Mouse (Mus musculus) stomach, postnatal 0 days (tissue): ENCODE measurements around the gene Mlec. TPM values are rescaled to one million over a fixed set of nuclear protein-coding genes. Genes with fewer than 3 reads are reported as not detected.
"Not testable (repeated sequence)": the region's sequence is repeated elsewhere in the genome, so short reads cannot be mapped to it uniquely, and the experiment has no call there.

Source experiments
- ATAC-seq: fragments of 200-750 bp; cut with Nextera tagmentation; 2 replicates; pipeline ENCODE4 v1.8.0; 2017; ENCODE audit not compliant: low FRiP score, low TSS enrichment
- DNase-seq: peaks from one replicate; pipeline ENCODE4 v3.0.0-alpha.2; 2016; ENCODE audit warnings: low spot score
- H3K27ac ChIP-seq: fragments of 300-500 bp; sonication (generic); replicated peaks from 2 replicates; pipeline ENCODE4 v1.5.1; 2014; ENCODE audit warnings: mild to moderate bottlenecking, control low read depth
- H3K27me3 ChIP-seq: fragments of 300-500 bp; sonication (generic); 2 replicates; pipeline ENCODE4 v1.6.1; 2014; ENCODE audit warnings: low read length; ENCODE audit not compliant: control insufficient read depth, insufficient read depth
- H3K36me3 ChIP-seq: fragments of 300-500 bp; sonication (generic); 2 replicates; pipeline ENCODE4 v1.6.1; 2014; ENCODE audit warnings: low read length, mixed read lengths; ENCODE audit not compliant: control insufficient read depth, insufficient read depth
- H3K4me1 ChIP-seq: fragments of 300-500 bp; sonication (generic); replicated peaks from 2 replicates; pipeline ENCODE4 v1.6.1; 2014; ENCODE audit warnings: antibody characterized with exemption; ENCODE audit not compliant: control insufficient read depth, insufficient read depth
- H3K4me2 ChIP-seq: fragments of 300-500 bp; sonication (generic); replicated peaks from 2 replicates; pipeline ENCODE4 v1.6.1; 2014; ENCODE audit warnings: low read depth, mild to moderate bottlenecking, control low read depth, moderate library complexity
- H3K4me3 ChIP-seq: fragments of 300-500 bp; sonication (generic); 2 replicates; pipeline ENCODE4 v1.5.1; 2014; ENCODE audit warnings: low read depth, low read length, control low read depth
- H3K9ac ChIP-seq: fragments of 300-500 bp; sonication (generic); 2 replicates; pipeline ENCODE4 v1.6.1; 2014; ENCODE audit warnings: mild to moderate bottlenecking, low read length, control low read depth, mixed read lengths
- H3K9me3 ChIP-seq: fragments of 300-500 bp; sonication (generic); 2 replicates; pipeline ENCODE4 v1.6.1; 2016; ENCODE audit warnings: low read length; ENCODE audit not compliant: control insufficient read depth
- CTCF ChIP-seq: IDR thresholded peaks from 2 replicates; pipeline ENCODE4 v1.5.1; 2016; ENCODE audit warnings: antibody characterized with exemption, low read depth, mild to moderate bottlenecking, moderate library complexity
- EP300 ChIP-seq: optimal IDR thresholded peaks from 2 replicates; pipeline ENCODE3; 2016; ENCODE audit warnings: antibody characterized with exemption
- WGBS: fragments of 180-500 bp; shearing (Covaris S2); extraction: QIAGEN DNeasy Blood & Tissue Kit; methylation state at CpG from one replicate; pipeline ENCODE4 v1.1.7; 2014; 5-methylcytosine and 5-hydroxymethylcytosine counted together
- polyA plus RNA-seq: library from polyadenylated mRNA; unstranded; fragments of >200 nt; fragmentation: Nextera tagmentation; extraction: Ambion mirVana; gene quantifications from 2 replicates; pipeline ENCODE4 v1.2.1, GENCODE M21; 2015

Gene Mlec
- polyA plus RNA-seq, 1 experiment from 2014 or later = 30.4 TPM

DNA sequence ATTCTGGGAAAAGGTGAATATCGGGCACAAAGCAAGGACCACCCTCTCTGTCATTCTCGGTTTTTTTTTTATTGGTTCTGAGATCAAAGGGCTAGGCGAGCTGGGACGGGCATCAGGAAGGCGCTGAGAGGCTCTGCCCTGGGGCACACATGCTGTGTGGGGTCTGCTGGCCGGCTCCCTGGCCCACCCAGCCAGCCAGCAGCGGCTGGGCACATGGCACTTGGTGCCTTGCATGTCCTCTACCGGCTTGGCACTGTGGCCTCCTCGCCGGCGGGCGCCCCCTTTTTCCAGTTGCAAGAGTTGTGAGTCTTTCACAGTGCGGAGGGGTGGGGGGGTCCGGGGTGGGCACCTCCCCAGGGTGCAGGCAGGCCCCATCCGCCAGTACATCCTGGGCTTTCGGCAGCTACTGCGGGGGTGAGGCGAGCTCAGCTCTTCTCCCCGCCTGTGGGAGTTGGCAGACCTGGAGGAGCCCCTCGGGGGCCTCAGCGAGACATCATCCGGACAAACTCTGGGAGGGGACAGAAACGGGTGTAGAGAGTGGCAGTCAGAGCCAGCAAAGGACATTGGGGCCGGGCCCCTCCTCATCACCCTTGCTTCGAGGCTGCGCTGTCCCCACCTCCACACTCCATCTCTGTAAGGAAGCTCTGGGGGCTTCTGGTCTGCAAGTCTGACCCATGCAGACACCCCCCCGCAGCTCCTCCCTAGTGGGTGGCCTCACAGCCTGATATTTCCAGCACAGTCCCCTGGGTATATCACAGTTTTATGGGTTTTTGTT is 10.8 kb upstream of the Mlec start:
- peak; percentile 32; the same call in 1 of the 2 replicates for ATAC-seq

DNA sequence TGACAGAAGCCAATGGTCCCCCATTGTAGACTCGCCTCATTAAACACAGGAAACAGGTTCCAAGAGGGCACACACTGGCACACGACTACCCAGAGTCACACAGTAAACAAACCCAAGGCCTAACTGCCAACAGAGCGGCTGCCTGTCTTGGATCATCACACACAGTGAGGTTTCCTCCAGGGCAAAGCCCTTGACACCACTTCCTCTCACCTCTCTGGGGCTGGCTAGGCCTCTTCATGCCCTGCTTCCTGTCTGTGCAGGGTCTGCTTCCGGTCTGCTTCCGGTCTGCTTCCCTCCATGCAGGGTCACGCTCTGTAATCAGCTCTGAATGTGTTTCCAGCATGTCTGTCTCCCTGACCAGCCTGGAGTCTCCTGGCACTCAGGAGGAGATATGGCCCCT is 9.4 kb upstream of the Mlec start:
- TF ChIP-seq CTCF (no peak), EP300 (no peak)
- no peak overlapping the region for H3K27ac ChIP-seq
- DNase-seq (no peak), ATAC-seq (no peak)
- no peak overlapping the region for H3K9ac ChIP-seq
- no peak overlapping the region for H3K4me3 ChIP-seq
- H3K27me3 ChIP-seq = no peaks in the 10 kb centered on the region
- no peaks in the 10 kb centered on the region for H3K36me3 ChIP-seq
- no peak overlapping the region for H3K4me2 ChIP-seq
- no peaks in the 10 kb centered on the region for H3K9me3 ChIP-seq
- peaks cover 6% of the 10 kb centered on the region for H3K4me1 ChIP-seq
- WGBS = 60% methylated on average over 6 of the region's 6 CpGs

More for the DNA sequence above, 10.8 kb upstream of the Mlec start:
- Histone ChIP-seq H3K27ac (peak overlapping the region; percentile 40; the same call in 1 of the 2 replicates), H3K4me1 (peaks cover 6% of the 10 kb centered on the region), H3K4me2 (0 out of 2 replicates have a peak overlapping the region, but pooled peaks have one; percentile 8), H3K36me3 (no peaks in the 10 kb centered on the region), H3K9ac (0 out of 2 replicates have a peak overlapping the region, but pooled peaks have one; percentile 18), H3K9me3 (no peaks in the 10 kb centered on the region), H3K27me3 (no peaks in the 10 kb centered on the region), H3K4me3 (no peak overlapping the region)
- no peak for DNase-seq
- TF ChIP-seq EP300 (no peak), CTCF (no peak)
- WGBS = 34% methylated on average over 27 of the region's 27 CpGs

DNA sequence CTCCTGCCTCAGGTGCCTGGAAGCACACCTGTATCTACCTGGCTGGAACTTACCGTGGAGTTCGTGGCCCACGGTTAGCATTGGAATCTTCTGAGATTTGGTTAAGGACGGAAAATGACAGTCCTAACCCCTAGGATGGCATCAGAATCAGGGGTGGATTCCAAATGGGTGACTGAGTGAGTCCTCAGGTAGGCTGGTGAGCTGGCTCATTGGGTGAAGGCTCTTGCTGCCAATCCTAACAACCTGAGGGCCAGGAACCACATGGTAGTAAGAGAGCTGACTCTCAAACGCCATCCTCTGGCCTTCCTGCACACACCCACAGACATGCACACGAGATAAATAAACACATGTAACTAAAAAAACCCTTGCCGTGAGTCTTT is 8.8 kb upstream of the Mlec start:
- H3K36me3 ChIP-seq = no peaks in the 10 kb centered on the region
- H3K4me2 ChIP-seq = no peak overlapping the region
- DNase-seq (no peak), ATAC-seq (no peak)
- TF ChIP-seq EP300 (no peak), CTCF (no peak)
- H3K27me3 ChIP-seq = no peaks in the 10 kb centered on the region
- H3K9me3 ChIP-seq = no peaks in the 10 kb centered on the region
- no peak overlapping the region for H3K4me3 ChIP-seq
- WGBS = 68% methylated on average over 7 of the region's 7 CpGs
- no peak overlapping the region for H3K9ac ChIP-seq
- H3K4me1 ChIP-seq = peaks cover 6% of the 10 kb centered on the region
- H3K27ac ChIP-seq = 0 out of 2 replicates have a peak overlapping the region, but pooled peaks have one; percentile 30

DNA sequence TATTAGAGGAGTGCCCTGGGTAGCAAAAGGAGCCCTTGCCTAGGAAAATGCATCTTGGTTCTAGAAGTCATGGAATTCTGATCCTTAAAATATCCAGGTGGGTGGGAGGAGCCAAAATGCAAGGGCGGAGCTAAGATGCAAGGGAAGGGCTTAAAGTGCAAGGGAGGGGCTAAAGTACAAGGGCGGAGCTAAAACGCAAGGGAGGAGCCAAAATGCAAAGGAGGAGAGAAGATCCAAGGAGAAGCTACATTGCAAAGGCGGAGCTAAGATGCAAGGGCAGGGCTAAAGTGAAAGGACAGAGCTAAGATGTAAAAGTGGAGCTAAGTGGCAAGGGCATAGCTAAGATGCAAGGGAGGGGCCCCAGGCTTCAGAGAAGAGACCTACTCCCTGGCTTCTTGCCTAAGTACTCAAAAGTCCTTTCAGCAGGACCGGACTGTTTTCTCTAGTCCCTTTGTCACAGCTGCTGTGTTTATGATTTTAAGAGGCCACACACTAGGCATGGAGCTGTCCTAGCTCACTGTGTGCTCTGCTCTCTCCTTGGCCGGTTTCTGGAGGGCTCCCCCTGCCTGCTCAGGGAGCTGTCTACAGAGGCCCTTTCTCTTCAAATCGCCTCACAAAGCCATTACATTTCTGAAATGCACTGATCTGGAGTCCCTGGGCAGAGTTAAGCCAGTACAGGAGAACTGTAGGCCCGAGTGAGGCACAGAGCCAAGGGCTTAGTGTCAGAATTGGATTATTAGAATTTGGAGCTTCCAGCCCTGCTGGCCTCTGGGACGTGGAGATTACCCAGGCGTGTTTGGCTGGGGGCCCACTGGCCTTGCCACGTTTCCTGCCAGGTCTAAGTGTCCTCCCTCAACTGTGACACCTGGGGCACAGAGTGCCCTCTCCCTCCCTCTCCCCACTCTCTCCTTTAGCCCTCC is 8.2 kb upstream of the Mlec start:
- H3K27me3 ChIP-seq = no peaks in the 10 kb centered on the region
- H3K9me3 ChIP-seq = no peaks in the 10 kb centered on the region
- peaks cover 6% of the 10 kb centered on the region for H3K4me1 ChIP-seq
- H3K4me2 ChIP-seq = no peak overlapping the region
- 0 out of 2 replicates have a peak overlapping the region, but pooled peaks have one; percentile 1 for H3K9ac ChIP-seq
- DNase-seq = no peak
- TF ChIP-seq EP300 (no peak), CTCF (peak; percentile 52)
- H3K4me3 ChIP-seq = no peak overlapping the region
- peak overlapping the region; percentile 46; the same call in 1 of the 2 replicates for H3K27ac ChIP-seq
- H3K36me3 ChIP-seq = no peaks in the 10 kb centered on the region
- peak; percentile 39 for ATAC-seq
- WGBS = 32% methylated on average over 11 of the region's 11 CpGs

DNA sequence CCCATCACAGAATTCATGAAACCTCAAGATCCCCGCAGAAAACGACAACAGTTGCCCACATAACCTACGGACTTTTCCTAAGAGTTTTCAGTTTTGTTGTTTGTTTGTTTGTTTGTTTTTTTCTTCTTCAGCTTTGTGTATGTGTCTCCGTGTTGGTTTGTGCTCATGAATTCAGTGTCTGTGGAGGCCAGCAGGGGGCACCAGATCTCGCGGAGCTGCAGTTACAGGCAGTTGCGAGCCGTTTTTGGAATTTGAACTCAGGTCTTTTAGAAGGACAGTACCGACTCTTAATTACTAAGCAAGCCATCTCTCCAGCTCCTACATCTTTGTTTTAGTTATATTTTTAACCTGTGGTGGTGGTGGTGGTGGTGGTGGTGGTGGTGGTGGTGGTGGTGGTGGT is 7.4 kb upstream of the Mlec start:
- no peak overlapping the region for H3K4me2 ChIP-seq
- no peak overlapping the region for H3K9ac ChIP-seq
- no peak overlapping the region for H3K27ac ChIP-seq
- H3K4me3 ChIP-seq = no peak overlapping the region
- no peak for DNase-seq
- no peaks in the 10 kb centered on the region for H3K27me3 ChIP-seq
- no peak for ATAC-seq
- peaks cover 6% of the 10 kb centered on the region for H3K4me1 ChIP-seq
- H3K9me3 ChIP-seq = no peaks in the 10 kb centered on the region
- 61% methylated on average over 9 of the region's 9 CpGs for WGBS
- TF ChIP-seq CTCF = peak; percentile 66
- TF ChIP-seq EP300 = no peak
- H3K36me3 ChIP-seq = no peaks in the 10 kb centered on the region

DNA sequence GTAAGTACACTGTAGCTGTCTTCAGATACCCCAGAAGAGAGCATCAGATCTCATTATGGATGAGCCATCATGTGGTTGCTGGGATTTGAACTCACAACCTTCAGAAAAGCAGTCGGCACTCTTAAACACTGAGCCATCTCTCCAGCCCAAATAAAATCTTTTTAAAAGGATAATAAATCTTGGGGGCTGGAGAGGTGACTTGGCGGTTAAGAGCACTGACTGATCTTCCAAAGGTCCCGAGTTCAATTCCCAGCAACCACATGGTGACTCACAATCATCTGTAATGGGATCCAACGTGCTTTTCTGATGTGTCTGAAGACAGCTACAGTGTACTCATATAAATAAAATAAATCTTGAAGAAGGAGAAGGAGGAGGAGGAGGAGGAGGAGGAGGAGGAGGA is 6.5 kb upstream of the Mlec start:
- not testable (repeated sequence) for H3K4me3 ChIP-seq, H3K27ac ChIP-seq, ATAC-seq, H3K27me3 ChIP-seq, H3K36me3 ChIP-seq, H3K9me3 ChIP-seq, H3K4me1 ChIP-seq, DNase-seq, H3K9ac ChIP-seq, H3K4me2 ChIP-seq
- WGBS = 63% methylated on average over 4 of the region's 4 CpGs
